Mouse (Mus musculus): Measurements from ENCODE around the gene Gdf15. TPM values are rescaled to one million over a fixed set of nuclear protein-coding genes. Genes with fewer than 3 reads are reported as not detected.
A peak's percentile ranks its signal among the peaks of the same experiment; 100 is the strongest.

The Gdf15 gene
- polyA plus RNA-seq, 1 experiment from 2014 or later, result not detected

GRCm38 (mm10) chr8:70605871-70606779, 26.1 kb downstream of the Gdf15 start:
- H3K27me3 ChIP-seq (ENCODE audit: low read depth, poor library complexity, severe bottlenecking), result no peaks in the 10 kb centered on the region
- peak overlapping the region; percentile 87 for H3K4me3 ChIP-seq
- WGBS, result 87% methylated on average over 9 of the region's 9 CpGs
- H3K36me3 ChIP-seq, result peaks cover 52% of the 10 kb centered on the region
- H3K4me1 ChIP-seq, result peaks cover 77% of the 10 kb centered on the region
- no peak for DNase-seq (ENCODE audit: low spot score)
- H3K9me3 ChIP-seq (replicated peaks), result peaks cover 2% of the 10 kb centered on the region
- H3K27ac ChIP-seq, result peak overlapping the region; percentile 99

DNA sequence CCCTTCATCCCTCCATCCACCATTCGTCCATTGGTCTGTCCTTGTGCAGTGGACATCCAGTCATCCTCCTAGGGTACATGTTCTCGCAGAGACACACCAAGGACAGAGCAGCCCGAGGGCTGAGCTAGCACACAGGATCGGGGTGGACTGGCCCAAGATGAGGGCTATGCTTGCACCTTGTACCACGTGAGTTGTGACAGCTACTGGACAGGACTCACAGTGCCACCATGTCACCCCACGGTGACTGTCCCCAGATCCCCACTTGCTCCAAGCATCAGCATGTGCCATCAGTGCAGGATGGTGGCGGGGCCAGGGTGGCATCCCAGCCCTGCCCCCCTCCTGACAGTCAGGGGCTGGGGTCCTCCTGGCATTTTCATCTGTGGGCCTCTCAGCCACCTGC, 27.7 kb downstream of the Gdf15 start:
- H3K27ac ChIP-seq, result peak overlapping the region; percentile 14
- H3K36me3 ChIP-seq, result peaks cover 60% of the 10 kb centered on the region
- 90% methylated on average over 7 of the region's 7 CpGs for WGBS
- H3K4me1 ChIP-seq, result peaks cover 77% of the 10 kb centered on the region
- H3K4me3 ChIP-seq, result no peak overlapping the region
- H3K27me3 ChIP-seq (ENCODE audit: low read depth, poor library complexity, severe bottlenecking), result no peaks in the 10 kb centered on the region
- no peak for DNase-seq (ENCODE audit: low spot score)
- peaks cover 2% of the 10 kb centered on the region for H3K9me3 ChIP-seq (replicated peaks)

GRCm38 (mm10) chr8:70602139-70602811, 30.0 kb downstream of the Gdf15 start:
- H3K27me3 ChIP-seq (ENCODE audit: low read depth, poor library complexity, severe bottlenecking), result no peaks in the 10 kb centered on the region
- peaks cover 78% of the 10 kb centered on the region for H3K4me1 ChIP-seq
- DNase-seq (ENCODE audit: low spot score), result no peak
- peak overlapping the region; percentile 88 for H3K27ac ChIP-seq
- 95% methylated on average over 13 of the region's 13 CpGs for WGBS
- H3K4me3 ChIP-seq, result peak overlapping the region; percentile 45; the same call in 1 of the 2 replicates
- H3K36me3 ChIP-seq, result peaks cover 80% of the 10 kb centered on the region
- H3K9me3 ChIP-seq (replicated peaks), result peaks cover 2% of the 10 kb centered on the region

DNA sequence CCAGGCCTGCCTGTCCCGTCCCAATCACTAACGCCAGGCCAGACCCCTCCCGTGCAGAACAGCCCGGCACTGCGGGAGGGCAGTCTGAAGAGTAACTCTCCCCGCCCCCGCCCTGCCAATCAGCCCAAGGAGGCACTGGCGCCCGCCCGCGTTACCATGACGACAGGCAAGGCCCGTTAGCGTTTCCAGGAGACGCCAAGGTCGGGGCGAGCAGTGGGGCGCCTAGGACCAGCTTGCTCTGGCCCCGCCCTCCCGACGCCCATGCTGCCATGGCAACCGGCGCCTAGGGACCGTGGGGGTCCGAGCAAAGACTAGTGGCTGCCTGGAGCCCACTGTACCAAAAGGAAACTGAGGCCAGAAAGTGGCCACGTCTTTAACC, 31.0 kb downstream of the Gdf15 start:
- H3K4me3 ChIP-seq, result peak overlapping the region; percentile 45
- H3K36me3 ChIP-seq, result peaks cover 89% of the 10 kb centered on the region
- DNase-seq (ENCODE audit: low spot score), result peak; percentile 95
- H3K4me1 ChIP-seq, result peaks cover 78% of the 10 kb centered on the region
- H3K27me3 ChIP-seq (ENCODE audit: low read depth, poor library complexity, severe bottlenecking), result no peaks in the 10 kb centered on the region
- H3K9me3 ChIP-seq (replicated peaks), result peaks cover 2% of the 10 kb centered on the region
- under 1% methylated on average over 26 of the region's 26 CpGs for WGBS
- peak overlapping the region; percentile 88 for H3K27ac ChIP-seq

DNA sequence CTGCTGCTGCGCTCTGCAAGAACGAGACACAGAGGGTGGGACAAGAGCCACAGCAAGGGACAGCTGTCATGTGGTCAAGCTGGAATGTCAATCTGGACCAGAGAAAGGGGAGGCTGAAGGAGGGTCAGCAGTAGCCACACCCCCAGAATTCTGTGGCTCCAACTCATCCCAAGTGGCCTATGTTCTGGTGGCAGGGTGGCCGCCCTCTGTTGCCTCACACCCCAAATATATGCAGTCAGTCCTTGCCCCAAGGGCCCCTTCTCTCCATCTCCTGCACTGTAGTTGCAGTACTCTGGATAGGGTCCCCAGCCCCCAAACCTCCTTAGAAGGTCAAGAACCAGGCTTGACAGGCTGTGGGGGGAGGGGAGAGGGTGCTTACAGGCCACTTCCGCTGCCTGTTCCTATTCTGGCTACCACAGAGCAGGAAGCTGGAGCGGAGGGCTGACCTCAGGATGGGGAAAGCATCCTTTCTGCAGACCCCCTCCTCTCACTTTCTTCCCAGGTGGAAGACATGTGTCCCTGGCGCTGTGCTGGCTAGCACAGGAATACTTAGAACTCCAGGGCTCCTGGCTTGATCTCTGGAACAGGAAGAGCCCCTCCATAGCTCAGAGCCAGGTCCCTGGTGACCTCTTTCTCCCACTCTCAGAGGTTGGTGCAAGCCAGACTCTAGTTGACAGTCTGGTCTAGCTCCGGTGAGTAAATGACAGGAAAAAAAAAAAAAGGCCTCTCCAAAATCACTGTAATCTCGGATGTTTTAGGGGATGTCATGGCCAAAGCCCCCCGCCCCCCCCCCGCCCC, 31.6 kb downstream of the Gdf15 start:
- peak; percentile 71 for DNase-seq (ENCODE audit: low spot score)
- H3K27ac ChIP-seq, result peak overlapping the region; percentile 88
- H3K36me3 ChIP-seq, result peaks cover 89% of the 10 kb centered on the region
- H3K27me3 ChIP-seq (ENCODE audit: low read depth, poor library complexity, severe bottlenecking), result no peaks in the 10 kb centered on the region
- H3K4me3 ChIP-seq, result peak overlapping the region; percentile 45
- 21% methylated on average over 10 of the region's 10 CpGs for WGBS
- H3K4me1 ChIP-seq, result peaks cover 78% of the 10 kb centered on the region
- H3K9me3 ChIP-seq (replicated peaks), result peaks cover 2% of the 10 kb centered on the region

- Histone ChIP-seq H3K27me3 (ENCODE audit: low read depth, poor library complexity, severe bottlenecking) (no peaks in the 10 kb centered on the region), H3K4me3 (peak overlapping the region; percentile 54), H3K36me3 (peaks cover 86% of the 10 kb centered on the region), H3K27ac (peak overlapping the region; percentile 88), H3K9me3 (replicated peaks) (peaks cover 2% of the 10 kb centered on the region), H3K4me1 (peaks cover 81% of the 10 kb centered on the region)
- DNase-seq (ENCODE audit: low spot score), result no peak
- 86% methylated on average over 12 of the region's 12 CpGs for WGBS
Observed at GRCm38 (mm10) chr8:70599507-70600290, 32.6 kb downstream of the Gdf15 start.

- Histone ChIP-seq H3K36me3 (peaks cover 77% of the 10 kb centered on the region), H3K4me3 (peak overlapping the region; percentile 54), H3K27ac (peak overlapping the region; percentile 88), H3K27me3 (ENCODE audit: low read depth, poor library complexity, severe bottlenecking) (no peaks in the 10 kb centered on the region), H3K9me3 (replicated peaks) (peaks cover 2% of the 10 kb centered on the region), H3K4me1 (peaks cover 86% of the 10 kb centered on the region)
- peak; percentile 71 for DNase-seq (ENCODE audit: low spot score)
- WGBS, result 17% methylated on average over 10 of the region's 10 CpGs
Observed at GRCm38 (mm10) chr8:70598722-70599121, 33.5 kb downstream of the Gdf15 start.

DNA sequence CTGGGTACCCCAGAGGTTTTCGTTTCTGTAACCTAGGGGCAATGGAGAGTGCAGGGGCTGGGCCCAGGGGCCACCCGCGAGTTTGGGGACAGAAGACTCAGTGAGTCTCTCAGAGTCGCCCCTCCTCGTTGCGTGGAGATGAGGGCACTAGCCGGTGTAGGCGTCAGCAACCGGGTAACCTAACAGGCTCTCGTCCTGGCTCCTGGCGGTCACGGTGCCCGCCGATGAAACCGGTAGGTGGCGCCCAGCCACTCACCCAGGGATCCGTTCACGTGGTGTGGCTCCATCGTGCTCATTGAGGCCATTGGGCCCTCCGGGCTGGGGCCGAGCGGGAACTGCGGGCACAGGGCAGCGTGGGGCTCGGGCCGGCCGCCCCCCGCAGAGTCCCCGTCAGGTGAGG, 34.0 kb downstream of the Gdf15 start:
- WGBS, result 2% methylated on average over 29 of the region's 29 CpGs
- peak; percentile 89 for DNase-seq (ENCODE audit: low spot score)
- Histone ChIP-seq H3K27ac (peak overlapping the region; percentile 88), H3K4me3 (peak overlapping the region; percentile 54), H3K9me3 (replicated peaks) (peaks cover 2% of the 10 kb centered on the region), H3K27me3 (ENCODE audit: low read depth, poor library complexity, severe bottlenecking) (no peaks in the 10 kb centered on the region), H3K4me1 (peaks cover 91% of the 10 kb centered on the region), H3K36me3 (peaks cover 73% of the 10 kb centered on the region)

GRCm38 (mm10) chr8:70597417-70598272, 34.6 kb downstream of the Gdf15 start:
- H3K4me1 ChIP-seq, result peaks cover 94% of the 10 kb centered on the region
- no peaks in the 10 kb centered on the region for H3K27me3 ChIP-seq (ENCODE audit: low read depth, poor library complexity, severe bottlenecking)
- H3K9me3 ChIP-seq (replicated peaks), result peaks cover 2% of the 10 kb centered on the region
- peaks cover 66% of the 10 kb centered on the region for H3K36me3 ChIP-seq
- H3K27ac ChIP-seq, result peak overlapping the region; percentile 88
- WGBS, result 7% methylated on average over 66 of the region's 68 CpGs
- peak; percentile 62 for DNase-seq (ENCODE audit: low spot score)
- H3K4me3 ChIP-seq, result peak overlapping the region; percentile 54

- peak; percentile 48 for DNase-seq (ENCODE audit: low spot score)
- Histone ChIP-seq H3K27me3 (ENCODE audit: low read depth, poor library complexity, severe bottlenecking) (no peaks in the 10 kb centered on the region), H3K9me3 (replicated peaks) (peaks cover 2% of the 10 kb centered on the region; the same call in 1 of the 2 replicates), H3K4me3 (peak overlapping the region; percentile 54), H3K36me3 (peaks cover 65% of the 10 kb centered on the region), H3K4me1 (peaks cover 89% of the 10 kb centered on the region), H3K27ac (0 out of 2 replicates have a peak overlapping the region, but pooled peaks have one; percentile 88)
- WGBS, result 87% methylated on average over 17 of the region's 17 CpGs
Observed at GRCm38 (mm10) chr8:70596775-70597416, 35.4 kb downstream of the Gdf15 start.

- Histone ChIP-seq H3K4me3 (0 out of 2 replicates have a peak overlapping the region, but pooled peaks have one; percentile 1), H3K27ac (no peak overlapping the region), H3K9me3 (replicated peaks) (no peaks in the 10 kb centered on the region), H3K36me3 (peaks cover 66% of the 10 kb centered on the region), H3K27me3 (ENCODE audit: low read depth, poor library complexity, severe bottlenecking) (no peaks in the 10 kb centered on the region), H3K4me1 (peaks cover 83% of the 10 kb centered on the region)
- WGBS, result 93% methylated on average over 18 of the region's 18 CpGs
- no peak for DNase-seq (ENCODE audit: low spot score)
Observed at GRCm38 (mm10) chr8:70596216-70596615, 36.0 kb downstream of the Gdf15 start.
